Mouse (Mus musculus): ENCODE data around the gene 1700125H20Rik.

DNA sequence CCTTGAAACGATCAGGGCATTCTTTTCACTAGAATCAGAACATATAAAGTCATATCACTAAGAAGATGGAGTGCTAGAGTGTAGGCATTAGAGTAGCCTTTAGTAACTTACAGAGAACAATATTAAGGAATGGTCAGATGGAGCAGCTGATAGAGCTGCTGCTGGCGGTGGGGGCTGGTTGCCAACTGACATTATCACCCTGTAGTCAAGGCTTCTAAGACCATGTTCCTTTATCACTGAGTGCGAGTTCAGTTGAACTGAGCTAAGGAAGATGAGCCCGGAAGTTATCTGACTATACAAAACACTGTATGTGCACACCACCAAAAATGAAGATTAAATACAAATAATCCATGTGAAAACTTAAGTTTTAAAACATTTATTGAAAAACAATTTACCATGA is 18.9 kb downstream of the 1700125H20Rik start:
- TF ChIP-seq CTCF (IDR thresholded peaks at IDR 0.05) (no peak), POLR2A (IDR thresholded peaks at IDR 0.05; ENCODE audit: insufficient read depth, low read depth, low read length) (no peak), EP300 (IDR thresholded peaks at IDR 0.05; ENCODE audit: insufficient read depth, low read depth, low read length) (no peak)
